Mouse (Mus musculus): Measurements from ENCODE around the gene Rem2. TPM values are rescaled to one million over a fixed set of nuclear protein-coding genes. Genes with fewer than 3 reads are reported as not detected.
A peak's percentile ranks its signal among the peaks of the same experiment; 100 is the strongest.

Rem2 gene
- polyA plus RNA-seq, 1 experiment from 2014 or later = 48.8 TPM

DNA sequence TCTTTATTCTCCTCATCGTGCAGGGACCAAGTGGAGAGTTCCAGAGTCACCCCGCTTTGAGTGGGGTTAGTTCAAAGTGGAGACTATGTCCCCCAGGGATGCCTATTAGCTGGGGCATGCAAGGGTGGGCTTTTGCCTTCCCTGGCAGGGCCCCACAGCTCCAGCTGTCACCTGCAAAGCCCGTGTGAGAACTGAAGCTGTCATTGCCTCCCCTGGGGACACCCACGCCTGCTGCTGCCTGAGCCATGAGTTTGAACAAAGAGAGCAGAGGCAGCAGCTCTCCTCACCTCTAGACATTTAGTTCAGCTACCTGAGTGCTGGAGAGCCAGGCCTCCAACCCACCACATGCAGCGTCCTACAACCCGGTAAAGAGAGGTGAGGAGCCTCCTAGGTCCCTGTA, 4.8 kb downstream of the Rem2 start:
- H3K9me3 ChIP-seq = no peaks in the 10 kb centered on the region
- ATAC-seq (ENCODE audit: low FRiP score) = no peak
- no peak overlapping the region for H3K27ac ChIP-seq
- H3K4me1 ChIP-seq (replicated peaks) = peaks cover 43% of the 10 kb centered on the region
- no peak overlapping the region for H3K4me2 ChIP-seq
- peaks cover 5% of the 10 kb centered on the region; the same call in 1 of the 2 replicates for H3K36me3 ChIP-seq
- H3K4me3 ChIP-seq = no peak overlapping the region
- 66% methylated on average over 6 of the region's 6 CpGs for WGBS
- H3K27me3 ChIP-seq = peaks cover 38% of the 10 kb centered on the region
- no peak overlapping the region for H3K9ac ChIP-seq

DNA sequence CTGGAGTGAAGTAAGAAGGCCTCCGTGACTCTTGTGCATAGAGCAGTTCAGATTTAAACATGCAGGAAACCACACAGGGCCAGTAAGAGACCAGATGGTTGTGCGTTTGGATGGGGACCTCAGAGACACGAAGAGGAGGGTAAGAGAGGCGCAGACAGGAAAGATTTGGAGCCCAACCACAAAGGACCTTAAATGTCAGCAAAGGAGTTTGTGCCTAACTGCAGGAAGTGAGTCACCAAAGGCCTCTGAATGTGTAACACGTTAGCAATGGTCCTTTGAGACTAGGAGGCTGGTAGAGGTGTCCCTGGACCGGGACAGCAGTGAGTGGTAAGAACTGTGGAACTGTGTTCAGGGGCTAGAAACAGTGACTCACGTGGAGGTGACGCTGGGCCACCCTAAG, 5.5 kb downstream of the Rem2 start:
- WGBS = 86% methylated on average over 8 of the region's 8 CpGs

DNA sequence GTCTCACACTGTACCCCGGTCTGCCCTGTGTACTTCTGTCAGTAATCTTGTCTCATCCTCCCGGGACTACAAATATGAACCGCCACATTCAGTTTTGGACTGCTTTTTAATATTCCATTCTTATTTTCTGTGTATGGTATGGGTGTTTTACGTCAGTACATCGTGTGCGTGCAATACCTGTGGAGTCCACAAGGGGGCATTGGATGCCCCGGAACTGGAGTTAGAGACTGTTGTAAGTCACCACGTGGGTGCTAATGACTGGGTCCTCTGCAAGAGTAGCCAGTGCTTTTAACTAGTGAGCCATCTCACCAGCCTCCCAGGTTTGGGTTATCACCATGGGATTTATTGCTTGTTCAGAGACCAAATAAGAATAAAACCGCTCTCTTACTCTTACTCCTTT, 6.6 kb downstream of the Rem2 start:
- Histone ChIP-seq H3K27ac (no peak overlapping the region), H3K27me3 (peaks cover 36% of the 10 kb centered on the region), H3K4me2 (no peak overlapping the region), H3K9me3 (no peaks in the 10 kb centered on the region), H3K4me3 (no peak overlapping the region), H3K4me1 (replicated peaks) (peaks cover 27% of the 10 kb centered on the region), H3K9ac (no peak overlapping the region), H3K36me3 (peaks cover 5% of the 10 kb centered on the region; the same call in 1 of the 2 replicates)
- 41% methylated on average over 9 of the region's 9 CpGs for WGBS
- ATAC-seq (ENCODE audit: low FRiP score) = no peak

More for the DNA sequence above, 5.5 kb downstream of the Rem2 start:
- Histone ChIP-seq H3K27ac (no peak overlapping the region), H3K27me3 (peaks cover 38% of the 10 kb centered on the region), H3K9ac (no peak overlapping the region), H3K36me3 (peaks cover 5% of the 10 kb centered on the region; the same call in 1 of the 2 replicates), H3K4me1 (replicated peaks) (peaks cover 38% of the 10 kb centered on the region), H3K9me3 (no peaks in the 10 kb centered on the region), H3K4me2 (no peak overlapping the region), H3K4me3 (no peak overlapping the region)
- no peak for ATAC-seq (ENCODE audit: low FRiP score)

DNA sequence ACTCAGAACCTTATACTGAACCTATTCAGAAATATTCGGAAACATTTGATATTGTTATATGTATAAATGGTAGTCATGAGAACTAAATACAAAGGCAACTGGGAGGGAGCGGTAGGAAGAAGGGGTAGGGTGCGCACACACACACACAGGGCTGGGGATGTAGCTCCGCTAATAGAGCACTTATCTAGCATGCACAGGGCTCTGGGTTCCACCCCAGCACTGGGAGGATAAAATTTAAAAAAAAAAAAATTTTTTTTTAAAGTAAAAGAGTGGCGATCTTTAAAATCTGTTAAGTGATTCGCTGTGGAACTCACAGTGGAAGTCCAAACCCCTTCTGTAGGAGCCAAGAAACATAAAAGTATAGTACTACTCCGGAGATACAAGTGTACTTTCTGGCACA, 10.0 kb downstream of the Rem2 start:
- ATAC-seq (ENCODE audit: low FRiP score) = no peak
- WGBS = 92% methylated on average over 7 of the region's 7 CpGs
- Histone ChIP-seq H3K27me3 (peaks cover 6% of the 10 kb centered on the region; the same call in 1 of the 2 replicates), H3K4me1 (replicated peaks) (peaks cover 4% of the 10 kb centered on the region; the same call in 1 of the 2 replicates), H3K9me3 (no peaks in the 10 kb centered on the region), H3K9ac (no peak overlapping the region), H3K36me3 (peaks cover 5% of the 10 kb centered on the region; the same call in 1 of the 2 replicates), H3K27ac (no peak overlapping the region), H3K4me2 (no peak overlapping the region), H3K4me3 (no peak overlapping the region)

DNA sequence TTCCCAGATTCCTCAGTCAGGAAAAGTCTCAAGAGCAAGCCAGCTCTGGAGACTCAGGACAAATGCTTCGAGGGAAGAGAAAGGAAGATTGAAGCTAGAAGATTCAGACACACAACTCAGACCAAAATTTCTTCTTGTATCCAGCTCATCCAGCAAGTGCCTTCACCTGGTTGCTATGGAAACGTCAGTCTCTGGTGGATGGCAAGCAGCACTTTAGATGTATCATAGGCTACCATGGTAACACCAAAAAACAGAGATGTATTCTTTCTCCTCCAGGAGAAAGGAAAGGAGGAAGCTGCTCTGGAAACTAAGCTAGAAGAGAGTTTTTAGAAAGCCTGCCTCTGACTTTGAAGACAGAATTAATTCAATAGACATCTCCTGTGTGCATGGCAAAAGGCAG, 11.8 kb downstream of the Rem2 start:
- H3K9me3 ChIP-seq = no peaks in the 10 kb centered on the region
- no peak overlapping the region for H3K9ac ChIP-seq
- H3K4me3 ChIP-seq = no peak overlapping the region
- no peak for ATAC-seq (ENCODE audit: low FRiP score)
- no peak overlapping the region for H3K27ac ChIP-seq
- no peak overlapping the region for H3K4me2 ChIP-seq
- no peaks in the 10 kb centered on the region for H3K4me1 ChIP-seq (replicated peaks)
- H3K27me3 ChIP-seq = no peaks in the 10 kb centered on the region
- 67% methylated on average over 2 of the region's 2 CpGs for WGBS
- H3K36me3 ChIP-seq = no peaks in the 10 kb centered on the region

DNA sequence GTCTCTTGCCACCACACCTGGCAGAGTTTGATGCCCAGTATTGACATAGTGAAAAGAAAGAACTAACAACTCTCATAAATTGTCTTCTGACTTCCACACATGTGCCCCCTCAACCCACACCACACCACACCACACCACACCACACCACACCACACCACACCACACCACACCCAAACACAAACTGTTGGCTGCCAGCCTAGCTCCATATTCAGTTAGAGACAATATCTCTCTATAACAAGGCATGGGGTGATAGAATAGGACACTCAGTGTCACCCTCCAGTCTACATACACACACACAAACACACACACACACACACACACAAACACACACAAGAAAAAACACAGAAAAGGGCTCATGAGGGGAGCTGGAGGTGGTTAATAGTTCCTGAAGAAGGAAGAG, 12.4 kb downstream of the Rem2 start:
- no peak for ATAC-seq (ENCODE audit: low FRiP score)
- Histone ChIP-seq H3K4me3 (no peak overlapping the region), H3K27ac (no peak overlapping the region), H3K36me3 (no peaks in the 10 kb centered on the region), H3K4me2 (no peak overlapping the region), H3K9me3 (no peaks in the 10 kb centered on the region), H3K27me3 (no peaks in the 10 kb centered on the region), H3K9ac (no peak overlapping the region), H3K4me1 (replicated peaks) (no peaks in the 10 kb centered on the region)

DNA sequence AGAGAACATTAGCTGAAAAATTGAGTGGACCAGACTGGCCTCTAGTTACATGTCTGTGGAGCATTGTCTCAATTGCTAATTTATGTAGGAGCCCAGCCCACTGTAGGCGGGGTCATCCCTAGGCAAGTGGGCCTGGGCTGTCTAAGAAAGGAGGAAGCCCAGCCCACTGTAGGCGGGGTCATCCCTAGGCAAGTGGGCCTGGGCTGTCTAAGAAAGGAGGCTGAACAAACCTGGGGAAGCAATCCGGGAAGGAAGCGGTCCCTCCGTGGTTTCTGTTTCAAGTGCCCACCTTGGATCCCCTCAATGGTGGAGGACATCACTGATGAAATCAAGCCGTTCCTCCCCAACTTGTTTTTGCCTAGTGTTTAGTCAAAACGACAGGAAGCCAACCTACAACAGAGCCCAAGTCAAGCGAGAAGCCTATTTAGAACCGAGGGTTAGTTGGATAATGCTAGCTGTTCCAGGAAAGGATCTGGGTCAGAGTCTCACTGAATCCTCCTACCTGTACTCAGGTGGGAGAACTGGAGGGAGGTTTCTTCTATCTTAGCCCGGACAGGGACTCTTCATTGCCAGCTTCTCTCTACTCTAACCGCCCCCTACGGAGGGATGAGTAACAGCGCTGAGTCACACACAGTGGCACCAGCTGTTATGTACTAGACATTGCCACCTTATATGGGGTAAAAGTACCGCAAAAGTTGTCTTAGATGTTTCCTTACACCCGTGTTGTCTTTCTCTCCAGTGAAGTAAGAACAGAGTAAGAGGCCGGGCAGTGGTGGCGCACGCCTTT, 16.6 kb downstream of the Rem2 start:
- Histone ChIP-seq H3K27me3 (no peaks in the 10 kb centered on the region), H3K4me2 (no peak overlapping the region), H3K36me3 (no peaks in the 10 kb centered on the region), H3K27ac (no peak overlapping the region), H3K4me1 (replicated peaks) (no peaks in the 10 kb centered on the region), H3K9ac (no peak overlapping the region), H3K9me3 (no peaks in the 10 kb centered on the region), H3K4me3 (no peak overlapping the region)
- ATAC-seq (ENCODE audit: low FRiP score) = no peak
- 73% methylated on average over 18 of the region's 18 CpGs for WGBS

DNA sequence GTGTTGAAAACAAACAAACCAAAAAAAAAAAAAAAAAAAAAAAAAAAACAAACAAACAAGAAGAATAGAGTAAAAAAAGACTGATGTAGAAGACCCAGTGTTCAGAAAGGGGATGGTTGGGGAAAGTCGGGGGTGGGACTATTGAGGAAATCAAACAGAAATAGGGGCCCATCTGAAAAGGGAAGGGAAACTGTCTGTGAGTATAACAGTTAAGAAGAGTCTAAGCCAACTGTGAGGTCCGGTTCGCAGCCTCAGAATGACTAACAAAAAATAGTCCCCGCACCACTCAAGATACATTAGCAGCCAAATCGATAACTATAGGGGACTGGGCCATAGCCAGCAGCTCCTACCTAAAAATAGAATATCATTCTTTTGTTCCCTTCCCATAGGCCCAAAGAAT, 17.3 kb downstream of the Rem2 start:
- ATAC-seq (ENCODE audit: low FRiP score) = no peak
- 91% methylated on average over 5 of the region's 5 CpGs for WGBS
- no peak overlapping the region for H3K9ac ChIP-seq
- H3K27me3 ChIP-seq = no peaks in the 10 kb centered on the region
- no peak overlapping the region for H3K27ac ChIP-seq
- H3K4me3 ChIP-seq = no peak overlapping the region
- H3K9me3 ChIP-seq = no peaks in the 10 kb centered on the region
- no peak overlapping the region for H3K4me2 ChIP-seq
- no peaks in the 10 kb centered on the region for H3K36me3 ChIP-seq
- no peaks in the 10 kb centered on the region for H3K4me1 ChIP-seq (replicated peaks)

DNA sequence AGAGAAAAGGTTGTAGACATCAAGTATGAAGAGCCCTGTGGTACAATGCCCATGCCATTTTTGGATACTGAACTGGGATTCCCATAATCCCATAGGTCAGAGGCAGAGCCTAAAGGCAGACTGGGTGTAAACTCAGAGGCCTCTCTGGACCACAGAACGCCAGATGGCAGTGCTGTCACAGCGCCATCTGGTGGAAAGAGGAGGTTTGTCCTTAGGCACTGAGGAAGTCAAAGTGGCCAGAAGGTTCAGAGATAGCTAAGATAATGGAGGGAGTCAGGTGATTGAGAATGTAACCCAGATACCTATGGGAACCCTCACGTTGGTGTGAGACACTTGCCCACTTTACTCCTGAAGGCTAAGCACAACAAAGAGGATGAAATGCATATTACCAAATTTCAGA, 18.3 kb downstream of the Rem2 start:
- ATAC-seq (ENCODE audit: low FRiP score) = peak; percentile 46; the same call in 1 of the 2 replicates
- Histone ChIP-seq H3K4me1 (replicated peaks) (no peaks in the 10 kb centered on the region), H3K27me3 (no peaks in the 10 kb centered on the region), H3K4me2 (no peak overlapping the region), H3K9me3 (no peaks in the 10 kb centered on the region), H3K4me3 (no peak overlapping the region), H3K36me3 (no peaks in the 10 kb centered on the region), H3K27ac (no peak overlapping the region), H3K9ac (no peak overlapping the region)
- 2% methylated on average over 3 of the region's 3 CpGs for whole genome bisulfite sequencing

DNA sequence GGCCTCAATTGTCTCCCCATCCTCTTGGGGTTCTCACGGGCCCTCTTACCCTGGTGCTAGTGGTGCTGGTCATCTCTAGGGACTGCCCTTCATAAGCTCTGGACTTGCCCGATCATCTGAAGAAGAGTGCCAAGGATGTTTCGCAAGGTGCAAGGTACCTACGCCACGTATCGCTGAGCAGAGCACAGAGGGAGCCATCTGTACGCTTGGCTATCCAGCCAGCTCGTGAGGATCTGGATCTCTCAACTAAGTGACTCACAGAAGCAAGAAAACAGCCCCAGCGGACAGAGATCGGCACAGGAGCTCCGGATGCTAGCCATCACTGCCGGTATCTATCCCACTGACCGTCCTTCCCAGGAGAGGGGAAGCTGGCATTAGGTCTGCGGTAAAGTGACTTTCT, 20.8 kb downstream of the Rem2 start:
- no peak overlapping the region for H3K27ac ChIP-seq
- no peak overlapping the region for H3K9ac ChIP-seq
- 0 out of 2 replicates have a peak, but pooled peaks cover 2% of the 10 kb centered on the region for H3K9me3 ChIP-seq
- no peak for ATAC-seq (ENCODE audit: low FRiP score)
- H3K4me1 ChIP-seq (replicated peaks) = no peaks in the 10 kb centered on the region
- H3K4me3 ChIP-seq = no peak overlapping the region
- no peaks in the 10 kb centered on the region for H3K27me3 ChIP-seq
- no peak overlapping the region for H3K4me2 ChIP-seq
- 90% methylated on average over 14 of the region's 14 CpGs for WGBS
- H3K36me3 ChIP-seq = no peaks in the 10 kb centered on the region

DNA sequence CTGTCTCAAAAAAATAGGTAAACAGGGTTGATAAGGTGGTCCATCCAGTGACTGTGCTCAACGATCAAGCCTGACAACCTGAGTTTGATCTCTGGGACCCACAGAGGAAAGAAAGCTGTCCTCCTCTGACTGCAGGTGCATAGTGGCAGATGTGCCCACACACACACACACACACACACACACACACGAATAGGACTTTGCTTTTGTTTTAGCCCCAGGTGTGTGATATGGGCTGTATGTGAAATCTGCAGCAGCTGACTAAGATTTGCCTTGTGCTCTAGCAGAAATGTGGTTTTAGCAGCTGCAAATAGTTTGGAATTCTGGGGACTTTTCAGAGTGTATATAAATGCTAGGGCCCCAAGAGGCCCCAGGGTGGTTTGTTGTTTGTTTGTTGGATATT, 23.4 kb downstream of the Rem2 start:
- Histone ChIP-seq H3K9ac (no peak overlapping the region), H3K4me2 (no peak overlapping the region), H3K4me3 (no peak overlapping the region), H3K4me1 (replicated peaks) (no peaks in the 10 kb centered on the region), H3K36me3 (no peaks in the 10 kb centered on the region), H3K27ac (no peak overlapping the region), H3K27me3 (no peaks in the 10 kb centered on the region), H3K9me3 (0 out of 2 replicates have a peak, but pooled peaks cover 3% of the 10 kb centered on the region)
- 86% methylated on average over 2 of the region's 2 CpGs for WGBS
- ATAC-seq (ENCODE audit: low FRiP score) = no peak

DNA sequence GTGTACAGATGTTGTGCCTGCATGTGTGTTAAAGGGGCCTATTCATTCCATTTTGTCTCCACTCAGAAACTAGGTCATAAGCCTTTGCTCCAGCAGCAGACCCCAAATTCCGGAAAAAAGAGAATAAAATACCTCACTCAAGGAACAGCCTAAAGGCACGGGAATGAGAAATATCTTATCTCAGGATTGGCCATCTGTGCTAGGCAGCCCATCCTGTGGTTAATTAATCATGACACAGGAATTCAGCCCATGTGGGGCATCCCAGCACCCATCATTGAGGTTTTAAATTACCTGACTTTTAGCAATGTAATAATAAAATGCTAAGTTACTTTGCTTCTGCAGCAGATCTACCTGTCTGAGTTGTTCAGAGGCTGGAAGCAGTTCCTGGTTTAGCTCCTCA, 25.5 kb downstream of the Rem2 start:
- 0 out of 2 replicates have a peak, but pooled peaks cover 3% of the 10 kb centered on the region for H3K9me3 ChIP-seq
- no peaks in the 10 kb centered on the region for H3K4me1 ChIP-seq (replicated peaks)
- H3K9ac ChIP-seq = no peak overlapping the region
- no peak overlapping the region for H3K4me2 ChIP-seq
- ATAC-seq (ENCODE audit: low FRiP score) = no peak
- 78% methylated on average over 2 of the region's 2 CpGs for WGBS
- no peak overlapping the region for H3K4me3 ChIP-seq
- no peak overlapping the region for H3K27ac ChIP-seq
- peaks cover 3% of the 10 kb centered on the region for H3K36me3 ChIP-seq
- H3K27me3 ChIP-seq = no peaks in the 10 kb centered on the region

DNA sequence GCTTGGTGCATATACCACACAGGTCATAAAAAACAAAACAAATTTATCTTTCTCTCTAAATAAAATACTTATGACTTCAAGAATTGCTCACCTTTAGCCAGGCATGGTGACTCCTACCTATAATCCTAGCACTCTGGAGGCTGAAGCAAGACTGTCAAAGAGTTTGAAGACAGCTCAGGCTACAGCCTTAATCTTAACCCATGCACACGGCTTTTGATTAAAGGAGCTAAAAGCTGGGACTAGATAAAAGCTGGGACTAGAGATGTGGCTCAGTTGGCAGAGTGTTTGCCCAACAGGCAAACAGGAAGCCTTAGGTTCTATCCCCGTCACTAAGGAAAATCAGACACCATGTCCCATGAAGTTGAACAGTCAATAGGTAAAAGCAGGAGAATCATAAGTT, 27.2 kb downstream of the Rem2 start:
- no peak overlapping the region for H3K4me3 ChIP-seq
- H3K4me2 ChIP-seq = no peak overlapping the region
- no peak overlapping the region for H3K27ac ChIP-seq
- no peak for ATAC-seq (ENCODE audit: low FRiP score)
- H3K27me3 ChIP-seq = no peaks in the 10 kb centered on the region
- no peak overlapping the region for H3K9ac ChIP-seq
- no peaks in the 10 kb centered on the region for H3K4me1 ChIP-seq (replicated peaks)
- peaks cover 20% of the 10 kb centered on the region for H3K36me3 ChIP-seq
- H3K9me3 ChIP-seq = 0 out of 2 replicates have a peak, but pooled peaks cover 3% of the 10 kb centered on the region
- 85% methylated on average over 2 of the region's 2 CpGs for WGBS
